Mouse (Mus musculus) Patski (cell line): ENCODE results near the gene Afg1l. TPM values are rescaled to one million over a fixed set of nuclear protein-coding genes. Genes with fewer than 3 reads are reported as not detected.

Experiments
- ATAC-seq: fragments of 100-300 bp; one replicate; pipeline ENCODE4 v1.8.0; 2021
- CTCF ChIA-PET: fragments of 350-600 bp; sonication (Branson Sonifier 250); formaldehyde crosslinking; loops from one replicate; lab custom pipeline; 2022; ENCODE audit warnings: inconsistent platforms; lab: Charles Lee
- POLR2A ChIA-PET: fragments of 350-600 bp; sonication (Branson Sonifier 250); formaldehyde crosslinking; loops from one replicate; lab custom pipeline; 2022; ENCODE audit warnings: antibody characterized with exemption, inconsistent platforms; lab: Charles Lee
- DNase-seq: peaks from one replicate; pipeline ENCODE4 v3.0.0-alpha.2; 2011; ENCODE audit warnings: low read depth, low spot score
- H3K27me3 ChIP-seq: fragments of 371-371 bp; one replicate; pipeline ENCODE4 v1.5.1; 2021
- CTCF ChIP-seq: fragments of 100-300 bp; IDR thresholded peaks from one replicate; pipeline ENCODE4 v1.5.1; 2021
- in situ Hi-C: fragments of 300-500 bp; cut with MboI; formaldehyde crosslinking; loops from 3 replicates; pipeline ENCODE4 v1.11.1; 2018; ENCODE audit warnings: low pct_unique_long_range_greater_than_20kb, mixed read lengths
- polyA plus RNA-seq: library from polyadenylated mRNA; unstranded; gene quantifications from one replicate; pipeline ENCODE4 v1.2.3, GENCODE M21; 2021

Afg1l gene
- polyA plus RNA-seq, 1 experiment from 2014 or later: 26.9 TPM

GRCm38 (mm10) chr10:42449672-42450071 is 28.7 kb downstream of the Afg1l start:
- no peaks in the 10 kb centered on the region for H3K27me3 ChIP-seq
- POLR2A ChIA-PET: no interaction called here
- no peak for ATAC-seq
- DNase-seq: no peak
- in situ Hi-C loops: no loop called here
- CTCF ChIA-PET: no interaction called here
- no peak for TF ChIP-seq CTCF

DNA sequence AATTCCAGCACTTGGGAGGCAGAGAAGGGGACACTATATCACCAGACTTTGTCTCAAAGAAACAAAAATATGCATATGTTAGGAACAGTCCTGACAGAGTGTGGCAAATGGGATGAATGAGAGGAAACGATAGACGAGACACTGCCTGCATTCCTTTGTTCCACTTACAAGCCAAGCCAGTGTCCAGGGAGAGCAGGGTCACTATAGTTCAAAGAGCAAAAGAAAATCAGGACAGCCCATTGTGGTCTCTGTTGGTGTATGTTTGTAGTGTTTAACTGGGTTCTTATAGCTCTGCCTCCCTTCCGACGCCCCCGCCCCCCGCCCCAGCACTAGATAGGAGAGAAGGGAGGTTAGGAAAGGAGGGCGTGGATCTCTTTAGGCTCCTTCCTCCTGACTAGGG is 30.0 kb downstream of the Afg1l start:
- no peak for TF ChIP-seq CTCF
- CTCF ChIA-PET: no interaction called here
- POLR2A ChIA-PET: no interaction called here
- in situ Hi-C loops: no loop called here
- no peaks in the 10 kb centered on the region for H3K27me3 ChIP-seq
- ATAC-seq (no peak), DNase-seq (no peak)

- ChIA-PET CTCF (no interaction called here), POLR2A (no interaction called here)
- in situ Hi-C loops: no loop called here
- no peak for TF ChIP-seq CTCF
- DNase-seq (no peak), ATAC-seq (no peak)
- no peaks in the 10 kb centered on the region for H3K27me3 ChIP-seq
Observed at GRCm38 (mm10) chr10:42446145-42446544, 32.2 kb downstream of the Afg1l start.

DNA sequence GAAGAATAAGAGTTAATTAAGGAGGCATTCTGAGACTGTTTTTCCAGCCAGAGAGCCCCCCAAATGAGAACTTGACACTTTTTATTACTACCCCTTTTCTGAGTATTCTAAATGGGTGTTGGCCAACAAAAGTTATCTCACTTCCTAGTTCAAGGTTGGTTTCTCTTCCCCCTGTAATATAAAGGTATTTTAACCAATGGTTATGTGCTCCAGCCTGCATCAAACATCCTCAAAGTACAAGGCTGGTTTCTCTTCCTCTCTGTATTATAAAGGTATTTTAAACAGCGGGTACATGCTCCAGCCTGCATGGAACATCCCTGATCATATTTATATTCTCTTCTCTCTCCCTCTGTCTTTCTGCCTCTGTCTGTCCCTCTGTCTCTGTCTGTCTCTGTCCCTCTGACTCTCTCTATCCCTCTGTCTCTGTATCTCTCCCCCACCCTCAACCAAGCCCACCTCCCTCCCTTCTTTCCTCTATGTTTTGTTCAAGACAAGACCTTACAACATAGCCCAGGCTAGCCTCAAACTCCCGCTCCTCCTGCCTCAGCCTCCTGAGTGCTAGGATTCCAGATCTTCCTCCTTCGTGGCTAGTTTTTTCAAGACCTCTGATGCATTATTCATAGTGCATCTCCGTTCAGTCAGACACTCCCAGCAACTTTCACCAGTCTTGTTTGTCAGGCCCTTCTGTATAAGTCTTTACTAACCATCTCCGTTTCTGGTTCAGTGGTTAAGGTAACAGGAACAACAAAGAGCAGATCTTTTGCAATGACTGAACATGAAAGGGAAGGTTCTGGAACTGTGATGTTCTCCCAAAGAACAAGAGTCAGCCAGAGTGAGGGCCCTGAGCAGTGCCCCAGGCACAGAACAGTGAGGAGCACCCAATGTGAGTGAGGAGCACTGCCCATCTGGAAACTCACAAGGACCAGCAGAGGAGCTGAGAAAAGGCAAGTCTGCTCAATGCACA is 41.2 kb downstream of the Afg1l start:
- TF ChIP-seq CTCF: no peak
- ChIA-PET CTCF (no interaction called here), POLR2A (no interaction called here)
- in situ Hi-C loops: no loop called here
- no peaks in the 10 kb centered on the region for H3K27me3 ChIP-seq
- DNase-seq (no peak), ATAC-seq (no peak)

- DNase-seq: no peak
- TF ChIP-seq CTCF: no peak
- no peak for ATAC-seq
- H3K27me3 ChIP-seq: no peaks in the 10 kb centered on the region
- in situ Hi-C loops: no loop called here
- ChIA-PET CTCF (interaction anchor here (1.6 kb wide), 1 partner anchor 11 kb away, joined by 4 read pairs; no protein-coding TSS in a partner anchor), POLR2A (interaction anchor here (0.6 kb wide), 1 partner anchor 59 kb away, joined by 3 read pairs; no protein-coding TSS in a partner anchor)
Observed at GRCm38 (mm10) chr10:42417530-42418174, 60.7 kb downstream of the Afg1l start.

DNA sequence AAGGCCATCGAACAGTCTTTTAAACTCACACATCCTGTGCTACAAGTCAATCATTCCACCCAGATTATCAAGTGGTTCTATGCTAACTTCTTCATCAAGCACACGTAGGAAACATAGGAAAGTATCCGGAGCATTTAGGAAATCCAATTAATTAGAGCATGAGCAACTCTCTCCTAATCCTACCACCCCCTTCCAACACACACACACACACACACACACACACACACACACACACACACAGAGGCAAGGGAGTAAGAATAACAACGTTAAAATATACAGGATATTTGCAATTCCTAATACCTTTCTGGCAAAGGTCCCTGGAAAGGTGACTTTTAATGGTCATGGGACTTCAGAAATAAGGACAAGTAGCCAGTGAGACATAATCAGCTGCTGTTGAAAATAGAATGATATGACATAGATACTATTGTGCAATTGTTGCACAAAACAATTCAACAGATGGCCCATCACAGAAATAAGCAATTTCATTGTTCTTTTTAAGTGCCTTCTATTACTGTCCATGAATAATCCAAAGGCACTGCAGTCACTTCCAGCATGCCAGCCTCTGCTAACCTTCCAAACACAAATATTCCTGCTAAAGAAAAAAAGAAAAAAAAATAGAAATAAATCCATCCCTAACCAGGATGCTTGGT is 62.4 kb downstream of the Afg1l start:
- in situ Hi-C loops: no loop called here
- ChIA-PET POLR2A (no interaction called here), CTCF (interaction anchor here (1.0 kb wide), 1 partner anchor 8 kb away, joined by 3 read pairs; no protein-coding TSS in a partner anchor)
- H3K27me3 ChIP-seq: no peaks in the 10 kb centered on the region
- DNase-seq (no peak), ATAC-seq (no peak)
- no peak for TF ChIP-seq CTCF

DNA sequence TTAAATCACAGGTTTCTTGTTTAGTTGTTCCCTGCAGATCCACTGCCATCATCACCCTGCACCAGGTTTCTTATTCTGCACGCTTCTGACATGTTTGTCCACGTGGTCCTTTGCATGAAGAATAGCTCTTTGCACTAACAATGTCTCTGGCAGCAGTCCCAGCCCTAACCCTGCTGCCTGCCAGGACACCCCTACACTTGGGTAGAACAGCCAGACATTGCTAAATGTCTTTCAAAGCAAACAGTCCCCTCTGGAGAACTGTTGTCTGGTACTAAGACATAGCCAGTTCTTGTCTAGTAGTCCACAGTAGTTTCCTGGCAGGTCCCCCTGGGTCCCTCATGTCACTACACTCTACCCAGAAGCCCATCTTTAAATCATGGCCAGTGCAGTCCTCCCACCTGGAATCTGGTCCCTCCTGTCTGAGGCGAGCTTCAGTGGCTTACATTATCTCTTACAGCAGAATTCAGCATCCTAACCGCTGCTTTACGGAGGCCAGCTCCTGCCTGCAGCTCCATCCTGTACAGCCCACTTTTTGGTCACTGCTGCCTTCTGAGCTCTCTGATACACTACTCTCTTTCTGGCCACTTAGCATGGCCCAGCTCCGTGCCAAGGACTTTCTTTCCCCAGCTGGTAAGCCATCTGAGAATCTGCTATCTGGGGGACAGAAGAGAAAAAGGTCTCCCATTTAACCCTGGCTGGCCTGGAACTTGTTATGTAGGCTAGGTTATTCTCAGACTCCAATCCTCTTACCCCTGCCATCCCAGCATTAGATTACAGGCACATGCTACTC is 67.4 kb downstream of the Afg1l start:
- in situ Hi-C loops: no loop called here
- no peak for ATAC-seq
- H3K27me3 ChIP-seq: no peaks in the 10 kb centered on the region
- ChIA-PET POLR2A (no interaction called here), CTCF (no interaction called here)
- DNase-seq: no peak
- no peak for TF ChIP-seq CTCF

DNA sequence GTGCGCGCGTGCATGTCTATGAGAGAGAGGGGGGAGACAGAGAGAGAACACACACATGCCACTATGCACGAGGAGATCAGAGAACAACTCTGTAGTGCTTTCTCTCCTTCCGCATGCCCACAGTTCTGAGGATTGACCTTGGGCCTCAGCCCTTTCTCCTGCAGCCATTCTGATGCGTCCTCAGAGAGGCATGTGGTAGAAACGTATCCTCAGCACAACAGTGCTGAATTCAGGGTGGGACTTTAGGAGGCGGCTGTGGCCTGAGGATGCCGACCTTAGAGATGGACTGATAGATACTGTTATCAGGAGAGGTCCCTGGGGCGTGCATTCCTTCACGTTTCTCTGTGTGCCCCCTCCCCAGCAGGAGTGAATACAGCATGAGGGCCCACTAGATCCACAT is 87.9 kb downstream of the Afg1l start:
- ATAC-seq (no peak), DNase-seq (no peak)
- in situ Hi-C loops: no loop called here
- ChIA-PET POLR2A (no interaction called here), CTCF (no interaction called here)
- no peaks in the 10 kb centered on the region for H3K27me3 ChIP-seq
- TF ChIP-seq CTCF: no peak

DNA sequence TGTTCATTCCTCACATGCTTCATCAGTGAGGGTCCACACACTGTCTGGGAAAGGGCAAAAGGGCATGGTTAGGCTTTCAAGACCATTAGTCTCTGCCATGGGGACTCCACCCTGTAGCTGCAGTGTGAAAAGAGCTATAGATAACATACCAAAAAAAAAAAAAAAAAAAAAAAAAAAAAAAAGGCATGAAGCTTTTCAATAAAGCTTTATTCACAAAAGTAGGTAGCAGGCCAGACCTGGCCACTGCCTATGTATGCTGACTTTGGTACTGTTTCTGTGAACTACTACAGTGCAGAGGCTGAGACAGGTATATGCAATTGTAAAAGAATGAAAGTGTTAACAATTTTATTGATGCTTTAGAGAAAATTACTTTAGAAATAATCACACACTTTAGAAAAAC is 90.2 kb downstream of the Afg1l start:
- no peak for DNase-seq
- no peak for TF ChIP-seq CTCF
- ChIA-PET POLR2A (no interaction called here), CTCF (no interaction called here)
- H3K27me3 ChIP-seq: no peaks in the 10 kb centered on the region
- ATAC-seq: no peak
- in situ Hi-C loops: no loop called here

DNA sequence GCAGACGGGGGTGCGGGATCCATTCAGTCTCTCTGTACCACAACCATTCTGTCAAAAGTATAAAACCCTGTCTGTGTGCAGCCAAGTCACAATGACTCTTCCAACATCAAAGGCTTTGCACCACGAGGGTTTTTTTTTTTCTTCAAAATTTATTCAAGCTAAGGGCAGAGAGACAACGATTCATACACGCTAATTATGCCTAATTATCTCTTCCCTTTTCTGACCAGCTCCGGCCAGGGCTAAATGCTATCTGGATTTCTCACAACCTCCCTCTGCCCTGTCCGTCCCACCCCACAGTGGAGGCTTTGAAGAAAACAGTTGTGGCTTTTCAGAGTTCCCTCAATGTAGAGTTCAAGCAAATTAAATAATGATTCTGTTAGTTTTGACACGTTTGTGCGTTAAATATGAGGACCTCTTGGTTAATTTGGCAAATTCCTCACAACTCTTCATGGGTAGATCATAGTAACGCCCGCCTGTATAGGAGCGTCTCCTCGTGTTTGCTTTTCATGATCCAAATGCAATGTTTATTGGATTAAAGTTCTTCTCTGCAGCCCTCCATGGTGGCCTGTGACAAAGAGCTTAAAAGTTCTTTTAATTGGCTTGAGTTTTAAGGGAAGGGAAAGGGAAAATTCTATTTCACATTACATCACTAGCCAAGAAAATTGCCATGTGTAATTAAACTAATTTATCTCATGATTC is 93.3 kb downstream of the Afg1l start:
- no peak for DNase-seq
- H3K27me3 ChIP-seq: no peaks in the 10 kb centered on the region
- no peak for TF ChIP-seq CTCF
- ChIA-PET CTCF (interaction anchor here (1.0 to 1.3 kb wide), 2 partner anchors 12 to 17 kb away, joined by 3 read pairs; no protein-coding TSS in a partner anchor), POLR2A (interaction anchor here (0.6 to 0.7 kb wide), 2 partner anchors 13 to 444 kb away, joined by 3 read pairs; no protein-coding TSS in a partner anchor)
- in situ Hi-C loops: no loop called here
- ATAC-seq: no peak
